Mouse (Mus musculus) hindbrain, embryonic 14.5 days (tissue): ENCODE data around the gene Celf2. TPM values are rescaled to one million over a fixed set of nuclear protein-coding genes. Genes with fewer than 3 reads are reported as not detected.

ENCODE experiments used
- ATAC-seq: fragments of 200-750 bp; cut with Nextera tagmentation; 2 replicates; pipeline ENCODE4 v1.8.0; 2017; ENCODE audit warnings: moderate number of reproducible peaks, mild to moderate bottlenecking, moderate TSS enrichment, moderate library complexity; ENCODE audit not compliant: low FRiP score
- DNase-seq: peaks from one replicate; pipeline ENCODE4 v3.0.0-alpha.2; 2015; ENCODE audit warnings: low spot score
- H3K27ac ChIP-seq: fragments of 300-500 bp; sonication (generic); 2 replicates; pipeline ENCODE4 v1.5.1; 2014; ENCODE audit warnings: mild to moderate bottlenecking, moderate library complexity
- H3K27me3 ChIP-seq: fragments of 300-500 bp; sonication (generic); 2 replicates; pipeline ENCODE4 v1.6.1; 2014; ENCODE audit warnings: mild to moderate bottlenecking, low read length, mixed read lengths; ENCODE audit not compliant: control insufficient read depth, insufficient read depth
- H3K36me3 ChIP-seq: fragments of 300-500 bp; sonication (generic); replicated peaks from 2 replicates; pipeline ENCODE4 v1.6.1; 2014; ENCODE audit not compliant: control insufficient read depth, insufficient read depth
- H3K4me1 ChIP-seq: fragments of 300-500 bp; sonication (generic); replicated peaks from 2 replicates; pipeline ENCODE4 v1.6.1; 2014; ENCODE audit warnings: antibody characterized with exemption, low read length, mixed read lengths; ENCODE audit not compliant: control insufficient read depth, insufficient read depth
- H3K4me2 ChIP-seq: fragments of 300-500 bp; sonication (generic); replicated peaks from 2 replicates; pipeline ENCODE4 v1.6.1; 2014; ENCODE audit warnings: mild to moderate bottlenecking, moderate library complexity
- H3K4me3 ChIP-seq: fragments of 300-500 bp; sonication (generic); replicated peaks from 2 replicates; pipeline ENCODE4 v1.5.1; 2014; ENCODE audit warnings: mild to moderate bottlenecking, low read length
- H3K9ac ChIP-seq: fragments of 300-500 bp; sonication (generic); 2 replicates; pipeline ENCODE4 v1.6.1; 2014
- H3K9me3 ChIP-seq: fragments of 300-500 bp; sonication (generic); 2 replicates; pipeline ENCODE4 v1.6.1; 2016; ENCODE audit warnings: low read length; ENCODE audit not compliant: control insufficient read depth
- WGBS: fragments of 180-500 bp; shearing (Covaris S2); extraction: QIAGEN DNeasy Blood & Tissue Kit; methylation state at CpG from one replicate; pipeline ENCODE4 v1.1.7; 2014; 5-methylcytosine and 5-hydroxymethylcytosine counted together
- polyA plus RNA-seq: library from polyadenylated mRNA; unstranded; fragments of >200 nt; fragmentation: Nextera tagmentation; extraction: Ambion mirVana; gene quantifications from 2 replicates; pipeline ENCODE4 v1.2.1, GENCODE M21; 2014

Gene Celf2
- polyA plus RNA-seq, 1 experiment from 2014 or later: 131 TPM

DNA sequence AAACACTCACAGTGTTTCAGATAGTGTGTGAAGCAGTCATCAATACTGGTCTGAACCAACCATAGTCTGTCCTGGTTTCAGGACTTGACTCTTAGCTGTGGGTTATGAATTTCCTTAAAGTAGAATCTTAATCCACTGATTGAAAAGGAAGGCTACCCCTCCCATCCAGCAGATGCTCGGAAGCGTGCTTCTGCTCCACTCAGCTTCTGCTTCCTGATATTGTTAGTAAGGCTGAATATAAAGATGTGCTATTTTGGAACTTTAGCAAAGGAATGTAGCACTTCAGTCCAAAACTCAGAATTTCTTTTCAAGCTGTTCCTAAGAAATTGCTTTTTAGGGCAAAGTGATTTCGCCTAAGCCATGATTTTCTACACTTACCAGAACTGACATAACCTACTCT is 108.8 kb downstream of the Celf2 start:
- Histone ChIP-seq H3K9ac (no peak overlapping the region), H3K9me3 (no peaks in the 10 kb centered on the region), H3K27ac (no peak overlapping the region), H3K4me1 (no peaks in the 10 kb centered on the region), H3K4me2 (no peak overlapping the region), H3K4me3 (no peak overlapping the region), H3K27me3 (no peaks in the 10 kb centered on the region), H3K36me3 (no peaks in the 10 kb centered on the region)
- DNase-seq (no peak), ATAC-seq (no peak)
- WGBS: 87% methylated on average over 3 of the region's 3 CpGs

DNA sequence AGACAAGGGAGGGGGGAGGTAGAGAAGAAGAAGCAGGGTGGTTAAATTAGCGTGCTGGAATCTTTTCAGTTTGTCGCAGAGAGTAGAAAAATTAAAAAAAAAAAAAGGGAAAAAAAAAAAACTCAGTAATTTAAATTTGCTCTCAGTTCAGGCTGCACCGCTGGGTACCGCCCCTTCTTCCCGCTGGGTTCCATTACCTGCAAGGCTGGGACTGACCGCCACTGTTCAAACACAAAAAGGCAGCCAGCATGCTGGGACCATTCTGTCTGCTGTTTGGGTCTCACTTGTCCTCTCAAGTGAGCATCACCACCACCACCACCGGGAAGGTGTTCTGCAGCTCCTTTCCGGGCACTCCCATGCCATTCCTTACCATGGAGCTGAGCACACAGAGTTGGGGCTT is 113.4 kb downstream of the Celf2 start:
- ATAC-seq (peak; percentile 46; the same call in 1 of the 2 replicates), DNase-seq (no peak)
- no peak overlapping the region for H3K27ac ChIP-seq
- H3K9me3 ChIP-seq: no peaks in the 10 kb centered on the region
- peak overlapping the region; percentile 53 for H3K4me2 ChIP-seq
- peak overlapping the region; percentile 43 for H3K9ac ChIP-seq
- WGBS: 21% methylated on average over 8 of the region's 8 CpGs
- no peaks in the 10 kb centered on the region for H3K36me3 ChIP-seq
- no peaks in the 10 kb centered on the region for H3K27me3 ChIP-seq
- H3K4me1 ChIP-seq: no peaks in the 10 kb centered on the region
- peak overlapping the region; percentile 32 for H3K4me3 ChIP-seq

DNA sequence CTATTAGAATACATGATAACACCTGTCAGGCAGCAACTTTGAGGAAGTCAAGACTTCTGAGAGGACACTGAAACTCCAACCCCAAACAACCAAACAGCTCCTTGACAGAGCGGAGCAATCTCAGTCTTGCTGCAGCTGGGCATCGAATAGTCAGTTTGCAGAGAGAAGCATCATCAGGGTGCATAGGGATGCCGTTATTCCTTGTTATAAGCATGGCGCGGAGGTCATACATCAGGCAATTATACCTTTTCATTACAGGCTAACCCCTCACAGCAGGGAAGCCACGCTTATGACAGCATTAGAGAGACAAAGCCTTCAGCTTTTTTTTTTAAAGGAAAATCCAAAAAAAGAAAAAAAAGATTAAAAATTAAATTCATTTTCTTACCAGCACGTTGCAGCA is 113.9 kb downstream of the Celf2 start:
- H3K9ac ChIP-seq: peak overlapping the region; percentile 43
- peak overlapping the region; percentile 53 for H3K4me2 ChIP-seq
- H3K9me3 ChIP-seq: no peaks in the 10 kb centered on the region
- DNase-seq (peak; percentile 31), ATAC-seq (no peak; the same call in 1 of the 2 replicates)
- WGBS: 27% methylated on average over 7 of the region's 7 CpGs
- H3K4me1 ChIP-seq: no peaks in the 10 kb centered on the region
- no peaks in the 10 kb centered on the region for H3K27me3 ChIP-seq
- peak overlapping the region; percentile 14; the same call in 1 of the 2 replicates for H3K27ac ChIP-seq
- peak overlapping the region; percentile 32 for H3K4me3 ChIP-seq
- H3K36me3 ChIP-seq: no peaks in the 10 kb centered on the region

DNA sequence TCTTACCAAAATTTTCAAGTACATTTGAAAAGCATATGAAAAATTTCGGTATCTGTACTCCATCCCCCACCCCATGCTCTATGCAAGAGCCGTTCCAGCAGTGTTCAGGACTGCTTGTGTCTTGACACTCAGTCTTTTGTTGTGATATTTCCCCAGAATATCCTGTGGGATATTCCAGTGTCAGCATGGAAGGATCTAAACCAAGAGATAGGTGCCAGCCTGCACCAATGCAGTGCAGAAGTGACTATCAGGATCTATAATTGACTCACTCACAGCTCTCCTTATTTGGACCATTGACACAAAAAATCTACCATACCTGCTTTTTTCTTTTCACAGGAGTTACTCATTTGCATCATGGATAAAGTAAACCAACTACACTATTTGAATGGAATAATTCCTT is 116.9 kb downstream of the Celf2 start:
- H3K4me2 ChIP-seq: no peak overlapping the region
- no peak overlapping the region for H3K9ac ChIP-seq
- no peaks in the 10 kb centered on the region for H3K9me3 ChIP-seq
- H3K27ac ChIP-seq: no peak overlapping the region
- WGBS: 97% methylated on average over 2 of the region's 2 CpGs
- H3K4me3 ChIP-seq: no peak overlapping the region
- DNase-seq (no peak), ATAC-seq (no peak)
- no peaks in the 10 kb centered on the region for H3K4me1 ChIP-seq
- H3K27me3 ChIP-seq: no peaks in the 10 kb centered on the region
- no peaks in the 10 kb centered on the region for H3K36me3 ChIP-seq

DNA sequence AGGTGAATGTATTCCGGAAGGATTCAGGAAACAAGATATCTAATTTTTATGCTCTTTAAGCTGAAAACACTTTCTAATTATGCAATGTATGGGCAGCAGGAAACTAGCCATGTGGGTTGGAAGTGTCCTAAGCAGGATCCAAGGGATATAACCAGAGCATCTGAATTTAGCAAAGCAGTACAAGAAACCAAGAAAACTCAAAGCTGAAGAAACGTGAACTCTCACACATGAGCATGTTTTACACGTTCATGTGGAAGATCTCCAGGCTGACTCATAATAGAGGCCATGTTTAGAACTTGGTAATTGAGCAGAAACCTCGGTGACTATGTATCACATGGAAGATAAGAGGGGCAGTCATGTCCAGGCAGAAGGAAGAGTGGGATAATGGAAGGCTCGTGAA is 120.1 kb downstream of the Celf2 start:
- H3K4me3 ChIP-seq: no peak overlapping the region
- H3K9me3 ChIP-seq: no peaks in the 10 kb centered on the region
- WGBS: 87% methylated on average over 5 of the region's 5 CpGs
- DNase-seq (no peak), ATAC-seq (no peak)
- no peak overlapping the region for H3K27ac ChIP-seq
- H3K27me3 ChIP-seq: no peaks in the 10 kb centered on the region
- no peak overlapping the region for H3K4me2 ChIP-seq
- H3K9ac ChIP-seq: no peak overlapping the region
- H3K36me3 ChIP-seq: no peaks in the 10 kb centered on the region
- H3K4me1 ChIP-seq: no peaks in the 10 kb centered on the region

DNA sequence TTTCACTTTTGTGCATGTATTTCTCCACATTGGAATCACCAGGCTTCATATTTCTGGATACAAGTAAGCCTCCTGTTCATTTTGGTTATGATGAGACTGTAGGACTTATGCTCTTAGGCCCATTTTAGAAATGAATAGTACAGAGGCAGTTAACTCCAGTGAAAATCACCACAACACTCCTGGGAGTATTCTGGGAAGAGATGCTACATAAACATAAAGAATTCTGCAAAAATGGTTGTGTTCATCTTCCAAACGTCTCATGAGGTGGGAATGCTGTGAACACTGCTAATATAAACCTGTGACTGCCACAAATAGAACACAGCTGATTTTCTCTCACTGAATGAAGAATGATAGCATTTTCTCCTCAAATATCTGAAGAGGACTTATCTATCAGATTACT is 130.6 kb downstream of the Celf2 start:
- Histone ChIP-seq H3K4me2 (no peak overlapping the region), H3K4me1 (no peaks in the 10 kb centered on the region), H3K27ac (no peak overlapping the region), H3K9ac (no peak overlapping the region), H3K4me3 (no peak overlapping the region), H3K9me3 (no peaks in the 10 kb centered on the region), H3K27me3 (no peaks in the 10 kb centered on the region), H3K36me3 (no peaks in the 10 kb centered on the region)
- DNase-seq (no peak), ATAC-seq (no peak)
- WGBS: 43% methylated on average over 1 of the region's 1 CpGs

DNA sequence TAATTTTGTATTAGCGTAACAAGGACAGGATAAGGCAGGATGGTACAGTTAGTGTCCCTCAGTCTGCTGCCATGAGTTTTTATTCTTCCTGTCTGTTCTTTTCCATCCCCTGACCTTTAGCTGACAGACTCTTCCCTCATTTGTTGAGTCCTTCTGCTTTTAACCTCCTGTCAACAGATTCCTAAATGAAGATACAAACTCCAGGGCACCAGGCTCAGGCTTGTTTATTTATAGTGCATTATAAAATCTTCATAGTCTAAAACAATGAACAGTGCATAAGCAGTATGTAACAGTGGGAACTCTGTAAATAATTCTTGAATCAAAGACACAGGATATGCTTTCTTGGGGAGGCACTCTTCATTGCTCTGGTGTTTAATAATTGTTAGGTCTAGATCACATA is 131.5 kb downstream of the Celf2 start:
- H3K4me3 ChIP-seq: no peak overlapping the region
- no peak overlapping the region for H3K9ac ChIP-seq
- H3K27me3 ChIP-seq: no peaks in the 10 kb centered on the region
- H3K27ac ChIP-seq: no peak overlapping the region
- H3K4me2 ChIP-seq: no peak overlapping the region
- 89% methylated on average over 1 of the region's 1 CpGs for WGBS
- DNase-seq (no peak), ATAC-seq (no peak)
- no peaks in the 10 kb centered on the region for H3K36me3 ChIP-seq
- H3K9me3 ChIP-seq: no peaks in the 10 kb centered on the region
- H3K4me1 ChIP-seq: no peaks in the 10 kb centered on the region

DNA sequence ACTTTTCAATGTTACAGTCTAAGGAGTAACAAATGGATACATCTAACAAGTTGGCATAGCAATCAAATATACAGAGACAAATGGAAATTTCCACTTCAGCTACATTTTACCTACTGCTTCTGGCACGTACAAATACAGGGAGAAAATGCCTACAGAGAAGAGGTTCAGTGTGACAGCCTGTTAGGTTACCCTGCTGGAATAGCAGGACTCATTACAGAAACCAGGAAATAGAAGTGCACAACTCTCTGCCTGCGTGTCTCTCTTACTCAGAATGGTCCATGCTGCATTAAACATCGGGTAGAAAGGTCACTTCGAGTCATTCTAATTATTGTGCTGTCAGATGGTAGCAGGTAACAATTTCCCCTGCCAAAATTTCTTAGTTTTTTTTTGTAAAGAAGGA is 141.6 kb downstream of the Celf2 start:
- Histone ChIP-seq H3K9me3 (no peaks in the 10 kb centered on the region), H3K4me3 (no peak overlapping the region), H3K36me3 (no peaks in the 10 kb centered on the region), H3K27ac (no peak overlapping the region), H3K9ac (no peak overlapping the region), H3K27me3 (no peaks in the 10 kb centered on the region), H3K4me2 (no peak overlapping the region), H3K4me1 (no peaks in the 10 kb centered on the region)
- 86% methylated on average over 4 of the region's 4 CpGs for WGBS
- DNase-seq (no peak), ATAC-seq (no peak)

DNA sequence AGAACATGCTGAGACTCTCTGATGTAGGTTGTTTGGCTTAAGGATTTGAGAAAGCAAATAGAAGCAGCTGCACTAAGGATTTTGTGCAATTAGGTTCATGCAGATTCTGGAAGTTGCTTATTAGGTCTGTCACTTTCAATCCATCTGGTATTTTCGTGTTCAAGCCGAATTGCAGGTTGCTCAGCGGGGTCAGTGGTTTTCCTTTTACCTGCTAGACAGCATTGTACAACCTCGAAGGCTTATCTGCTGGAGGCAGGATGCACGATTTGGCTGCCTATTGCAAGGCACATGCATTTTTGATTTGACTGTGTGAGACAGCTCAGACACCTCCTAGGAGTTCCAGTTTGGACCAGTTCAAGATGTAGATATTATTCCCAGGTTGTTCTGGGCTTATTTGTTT is 149.8 kb downstream of the Celf2 start:
- no peak for DNase-seq
- Histone ChIP-seq H3K36me3 (no peaks in the 10 kb centered on the region), H3K4me1 (no peaks in the 10 kb centered on the region), H3K9me3 (no peaks in the 10 kb centered on the region), H3K4me2 (no peak overlapping the region), H3K9ac (no peak overlapping the region), H3K27me3 (no peaks in the 10 kb centered on the region), H3K4me3 (no peak overlapping the region), H3K27ac (no peak overlapping the region)
- WGBS: 74% methylated on average over 5 of the region's 5 CpGs
- ATAC-seq: no peak

DNA sequence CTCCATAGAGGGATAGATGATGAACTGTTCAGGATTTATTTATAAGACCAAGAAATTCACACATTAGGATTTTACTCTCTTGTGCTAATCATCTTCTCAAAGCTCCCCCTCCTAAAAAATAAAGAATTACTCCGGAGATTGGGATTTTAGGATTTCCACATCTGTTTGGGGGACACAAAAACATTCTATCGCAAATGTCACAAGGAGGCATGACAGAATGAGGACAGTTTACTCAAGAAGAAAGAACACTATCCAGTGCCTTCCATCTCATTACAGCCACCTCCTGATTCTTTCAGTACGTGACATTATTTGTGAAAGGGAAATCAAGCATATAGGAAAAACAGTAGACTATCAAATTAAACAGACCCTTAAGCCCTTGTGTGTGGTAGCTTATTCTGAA is 150.5 kb downstream of the Celf2 start:
- WGBS: 80% methylated on average over 3 of the region's 3 CpGs

More for the DNA sequence above, 150.5 kb downstream of the Celf2 start:
- Histone ChIP-seq H3K36me3 (no peaks in the 10 kb centered on the region), H3K4me1 (no peaks in the 10 kb centered on the region), H3K27me3 (no peaks in the 10 kb centered on the region), H3K4me3 (no peak overlapping the region), H3K9me3 (no peaks in the 10 kb centered on the region), H3K4me2 (no peak overlapping the region), H3K9ac (no peak overlapping the region), H3K27ac (no peak overlapping the region)
- no peak for ATAC-seq
- DNase-seq: no peak
